Mouse (Mus musculus) CH12.LX (cell line): Measurements from ENCODE around the gene C1ql1. TPM values are rescaled to one million over a fixed set of nuclear protein-coding genes. Genes with fewer than 3 reads are reported as not detected.

Experiments
- DNase-seq: peaks from one replicate; pipeline ENCODE4 v3.0.0-alpha.2; 2013; ENCODE audit errors: extremely low read depth
- H3K27ac ChIP-seq: 2 replicates; pipeline ENCODE4 v1.5.1; 2012; ENCODE audit warnings: low read depth, mild to moderate bottlenecking, control low read depth, moderate library complexity; ENCODE audit not compliant: insufficient read depth
- H3K27me3 ChIP-seq: replicated peaks from 2 replicates; pipeline ENCODE3; 2012; ENCODE audit warnings: inconsistent platforms
- H3K36me3 ChIP-seq, 2 experiments: replicated peaks in 1 of 2; 2 replicates each; pipeline versions ENCODE3 to v1.6.1; 2012; ENCODE audit warnings: inconsistent platforms in 1 of 2, low read length in 1 of 2, mild to moderate bottlenecking in 1 of 2, mixed read lengths in 1 of 2, moderate library complexity in 1 of 2; ENCODE audit not compliant: control insufficient read depth in 1 of 2, insufficient read depth in 1 of 2
- H3K4me1 ChIP-seq, 2 experiments: 2 replicates each; pipeline ENCODE4 v1.6.1; 2012; ENCODE audit warnings: inconsistent platforms in 1 of 2, moderate library complexity in 1 of 2; ENCODE audit not compliant: insufficient read depth in 2 of 2, control insufficient read depth in 1 of 2
- H3K4me2 ChIP-seq: 2 replicates; pipeline ENCODE4 v1.6.1; 2012; ENCODE audit warnings: low read depth, mild to moderate bottlenecking, control low read depth; ENCODE audit not compliant: poor library complexity, insufficient read depth, severe bottlenecking
- H3K4me3 ChIP-seq, 3 experiments: fragments of 150-350 bp in 1 of 3; sonication (generic) in 1 of 3; replicated peaks in 1 of 3; 2 replicates each; pipeline versions ENCODE3 to v1.5.1; 2011 to 2012; ENCODE audit warnings: low read depth in 2 of 3, low read length in 2 of 3, mild to moderate bottlenecking in 2 of 3, moderate library complexity in 2 of 3, control low read depth in 1 of 3, improper control_type of control experiment in 1 of 3, inconsistent platforms in 1 of 3, mixed read lengths in 1 of 3; ENCODE audit not compliant: poor library complexity in 1 of 3
- H3K79me2 ChIP-seq: replicated peaks from 2 replicates; pipeline ENCODE4 v1.6.1; 2012; ENCODE audit warnings: mild to moderate bottlenecking, moderate library complexity; ENCODE audit not compliant: control insufficient read depth, poor library complexity, insufficient read depth, severe bottlenecking; ENCODE audit errors: extremely low read depth
- H3K9ac ChIP-seq: 2 replicates; pipeline ENCODE4 v1.6.1; 2012; ENCODE audit warnings: low read depth, mild to moderate bottlenecking, control low read depth, moderate library complexity; ENCODE audit not compliant: insufficient read depth
- H3K9me3 ChIP-seq: replicated peaks from 2 replicates; pipeline ENCODE3; 2012; ENCODE audit warnings: low read length, inconsistent platforms, mixed read lengths
- CTCF ChIP-seq, 2 experiments: IDR thresholded peaks in 1 of 2; conservative IDR thresholded peaks in 1 of 2; 2 replicates each; pipeline ENCODE4 v1.5.1; 2011 to 2012; ENCODE audit warnings: low read depth in 2 of 2, low read length in 2 of 2, improper control_type of control experiment in 1 of 2, inconsistent platforms in 1 of 2, mild to moderate bottlenecking in 1 of 2, moderate library complexity in 1 of 2
- E2F4 ChIP-seq: IDR thresholded peaks from 2 replicates; pipeline ENCODE4 v1.6.1; 2011; ENCODE audit warnings: low read depth, low read length, improper control_type of control experiment; ENCODE audit not compliant: insufficient replicate concordance
- ELF1 ChIP-seq: IDR thresholded peaks from 2 replicates; pipeline ENCODE4 v1.6.1; 2014; ENCODE audit warnings: low read depth, mild to moderate bottlenecking, inconsistent platforms, low read length, improper control_type of control experiment
- EP300 ChIP-seq: IDR thresholded peaks from 2 replicates; pipeline ENCODE4 v1.6.1; 2011; ENCODE audit warnings: low read length, improper control_type of control experiment
- ETS1 ChIP-seq: conservative IDR thresholded peaks from 2 replicates; pipeline ENCODE4 v1.6.1; 2012; ENCODE audit warnings: low read depth, mild to moderate bottlenecking, inconsistent platforms, low read length, improper control_type of control experiment, moderate library complexity
- IRF4 ChIP-seq: IDR thresholded peaks from 2 replicates; pipeline ENCODE4 v1.6.1; 2014; ENCODE audit warnings: low read depth, mild to moderate bottlenecking, inconsistent platforms, low read length, improper control_type of control experiment
- JUND ChIP-seq: conservative IDR thresholded peaks from 2 replicates; pipeline ENCODE4 v1.6.1; 2011; ENCODE audit warnings: low read depth, low read length, improper control_type of control experiment
- KAT2A ChIP-seq: IDR thresholded peaks from 2 replicates; pipeline ENCODE4 v1.6.1; 2012; ENCODE audit warnings: low read length, improper control_type of control experiment, inconsistent platforms; ENCODE audit not compliant: insufficient replicate concordance
- MAFK ChIP-seq: IDR thresholded peaks from 2 replicates; pipeline ENCODE4 v1.6.1; 2011; ENCODE audit warnings: low read length, improper control_type of control experiment; ENCODE audit not compliant: insufficient replicate concordance
- MAX ChIP-seq: IDR thresholded peaks from 2 replicates; pipeline ENCODE4 v1.6.1; 2011; ENCODE audit warnings: low read length, improper control_type of control experiment
- MEF2A ChIP-seq: IDR thresholded peaks from 2 replicates; pipeline ENCODE4 v1.6.1; 2014; ENCODE audit warnings: low read depth, mild to moderate bottlenecking, inconsistent platforms, low read length, improper control_type of control experiment, borderline replicate concordance
- MXI1 ChIP-seq: IDR thresholded peaks from 2 replicates; pipeline ENCODE4 v1.6.1; 2011; ENCODE audit warnings: mild to moderate bottlenecking, low read depth, low read length, improper control_type of control experiment
- NELFE ChIP-seq: IDR thresholded peaks from 2 replicates; pipeline ENCODE4 v1.6.1; 2011; ENCODE audit warnings: low read depth, low read length, improper control_type of control experiment
- PAX5 ChIP-seq: IDR thresholded peaks from 2 replicates; pipeline ENCODE4 v1.6.1; 2012; ENCODE audit warnings: low read length, inconsistent platforms, mixed read lengths
- POLR2A ChIP-seq: IDR thresholded peaks from 2 replicates; pipeline ENCODE4 v1.6.1; 2011; ENCODE audit warnings: low read depth, mild to moderate bottlenecking, improper control_type of control experiment, low read length
- SIN3A ChIP-seq: IDR thresholded peaks from 2 replicates; pipeline ENCODE4 v1.6.1; 2012; ENCODE audit warnings: low read length, improper control_type of control experiment, inconsistent platforms
- SMC3 ChIP-seq: IDR thresholded peaks from 2 replicates; pipeline ENCODE4 v1.6.1; 2011; ENCODE audit warnings: low read depth, low read length, improper control_type of control experiment
- TBP ChIP-seq: conservative IDR thresholded peaks from 2 replicates; pipeline ENCODE4 v1.6.1; 2011; ENCODE audit warnings: low read depth, low read length, improper control_type of control experiment
- TCF12 ChIP-seq: IDR thresholded peaks from 2 replicates; pipeline ENCODE4 v1.6.1; 2014; ENCODE audit warnings: low read depth, mild to moderate bottlenecking, inconsistent platforms, low read length, improper control_type of control experiment
- UBTF ChIP-seq: IDR thresholded peaks from 2 replicates; pipeline ENCODE4 v1.6.1; 2012; ENCODE audit warnings: low read depth, mild to moderate bottlenecking, inconsistent platforms, low read length, improper control_type of control experiment, moderate library complexity
- ZC3H11A ChIP-seq: IDR thresholded peaks from 2 replicates; pipeline ENCODE4 v1.6.1; 2012; ENCODE audit warnings: low read depth, mild to moderate bottlenecking, inconsistent platforms, low read length, improper control_type of control experiment
- ZKSCAN1 ChIP-seq: IDR thresholded peaks from 2 replicates; pipeline ENCODE4 v1.6.1; 2012; ENCODE audit warnings: low read depth, inconsistent platforms, low read length, improper control_type of control experiment, borderline replicate concordance
- ZMIZ1 ChIP-seq: IDR thresholded peaks from 2 replicates; pipeline ENCODE4 v1.6.1; 2012; ENCODE audit warnings: low read depth, mild to moderate bottlenecking, inconsistent platforms, low read length, improper control_type of control experiment
- dilution Hi-C: fragments of 300-500 bp; cut with MboI; formaldehyde crosslinking; loops from 2 replicates; pipeline ENCODE4 v1.14.3; 2020; ENCODE audit warnings: low sequenced_read_pairs; ENCODE audit not compliant: extremely low pct_unique_long_range_greater_than_20kb, extremely low pct_ligation_motif_present
- in situ Hi-C: fragments of 300-500 bp; cut with MboI; formaldehyde crosslinking; loops from 3 replicates; pipeline ENCODE4 v1.14.3; 2019; ENCODE audit warnings: low sequenced_read_pairs, low pct_ligation_motif_present, low pct_unique_long_range_greater_than_20kb, mixed read lengths
- polyA plus RNA-seq: library from polyadenylated mRNA; unstranded; fragments of >175 nt; gene quantifications from 2 replicates; pipeline ENCODE4 v1.2.1, GENCODE M21; 2012; ENCODE audit warnings: low read depth; ENCODE audit not compliant: insufficient read length
- total RNA-seq, 2 experiments: library from RNA; depleted of rRNA; stranded (reverse); fragments of 300-350 nt in 1 of 2; fragments of >200 nt in 1 of 2; gene quantifications; 2 replicates each; pipeline ENCODE4 v1.2.3; 2012 to 2014

Gene C1ql1
- total and polyA plus RNA-seq, 3 experiments = not detected

DNA sequence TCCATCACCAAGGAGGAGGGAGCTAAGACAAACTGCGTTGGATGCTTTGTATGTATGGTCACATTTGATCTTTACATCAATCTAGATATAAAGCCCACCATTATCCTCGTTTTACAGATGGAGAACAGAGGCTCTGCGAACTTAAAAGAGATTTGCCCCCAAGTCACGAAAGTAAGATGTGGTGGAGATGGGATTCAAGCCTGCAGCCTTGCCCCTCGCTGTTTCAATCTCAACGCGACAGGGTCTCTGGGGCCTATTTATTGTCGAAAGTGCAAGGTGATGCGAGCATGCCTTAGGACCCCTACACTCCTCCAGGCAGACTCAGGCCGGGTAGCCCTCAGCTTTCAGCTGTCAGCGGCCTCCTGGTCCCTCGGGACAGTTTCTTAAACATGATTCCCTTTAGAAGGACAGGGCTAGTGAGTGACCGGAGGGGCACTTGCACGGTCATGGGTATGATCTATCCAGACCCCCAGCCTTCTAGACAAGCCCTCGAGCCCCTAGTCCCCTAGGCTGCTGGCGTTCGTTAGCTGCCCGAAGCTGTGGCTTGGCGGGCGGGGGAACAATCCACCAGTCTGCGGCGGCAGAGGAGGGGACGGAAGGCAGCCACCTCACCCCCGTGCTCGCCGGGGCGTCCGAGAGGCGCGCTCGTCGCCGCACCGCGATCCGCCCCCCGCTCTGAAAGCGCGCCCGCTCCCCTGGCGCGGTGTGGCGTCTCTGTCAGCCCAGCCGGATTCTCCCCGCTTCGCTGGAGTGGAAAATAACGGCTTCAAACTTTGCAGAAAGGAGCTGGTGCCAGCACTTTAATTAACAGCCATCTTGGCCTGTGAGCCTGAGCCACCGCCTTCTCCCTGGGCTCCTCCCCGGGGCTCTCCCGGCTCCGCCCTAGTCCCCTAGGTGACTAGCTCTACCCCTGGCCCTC lies 1.8 kb upstream of the C1ql1 start:
- H3K4me3 ChIP-seq = peak overlapping the region; percentile 38 to 73 (median 52)
- H3K4me2 ChIP-seq = peak overlapping the region; percentile 83
- TF ChIP-seq POLR2A (peak; percentile 55), UBTF (peak; percentile 70; the same call in 1 of the 2 replicates), E2F4 (no peak), EP300 (no peak)
- peaks cover 2 to 8% of the 10 kb centered on the region in 2 experiments; a peak in 2 of 4 replicates for H3K4me1 ChIP-seq
- peaks cover 81% of the 10 kb centered on the region for H3K27me3 ChIP-seq
- in situ Hi-C loops = no loop called here
- H3K27ac ChIP-seq = no peak overlapping the region
- no peaks in the 10 kb centered on the region for H3K36me3 ChIP-seq
- H3K9me3 ChIP-seq = peaks cover 20% of the 10 kb centered on the region
- dilution Hi-C loops = no loop called here
- DNase-seq = peak; percentile 49
- peak overlapping the region; percentile 56 for H3K9ac ChIP-seq
- no peaks in the 10 kb centered on the region for H3K79me2 ChIP-seq

DNA sequence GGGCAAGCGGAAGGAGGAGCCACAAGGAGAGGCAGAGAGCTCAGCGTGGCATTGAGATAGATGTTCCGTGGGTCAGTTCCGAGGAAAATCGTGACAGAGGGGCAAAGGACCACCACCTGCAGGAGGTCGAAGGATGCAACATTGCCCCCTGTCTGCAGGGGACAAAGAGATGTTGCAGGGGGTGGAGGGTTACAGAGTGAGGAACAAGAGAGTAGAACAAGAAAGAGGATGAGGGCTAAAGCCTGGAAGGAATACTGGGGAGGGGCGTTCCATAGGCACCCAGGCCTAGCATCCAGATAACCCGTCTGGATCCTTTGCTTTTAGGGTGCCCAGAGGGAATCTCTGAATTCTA lies 480 bp upstream of the C1ql1 start:
- DNase-seq = no peak
- no peaks in the 10 kb centered on the region for H3K36me3 ChIP-seq
- peaks cover 82% of the 10 kb centered on the region for H3K27me3 ChIP-seq

DNA sequence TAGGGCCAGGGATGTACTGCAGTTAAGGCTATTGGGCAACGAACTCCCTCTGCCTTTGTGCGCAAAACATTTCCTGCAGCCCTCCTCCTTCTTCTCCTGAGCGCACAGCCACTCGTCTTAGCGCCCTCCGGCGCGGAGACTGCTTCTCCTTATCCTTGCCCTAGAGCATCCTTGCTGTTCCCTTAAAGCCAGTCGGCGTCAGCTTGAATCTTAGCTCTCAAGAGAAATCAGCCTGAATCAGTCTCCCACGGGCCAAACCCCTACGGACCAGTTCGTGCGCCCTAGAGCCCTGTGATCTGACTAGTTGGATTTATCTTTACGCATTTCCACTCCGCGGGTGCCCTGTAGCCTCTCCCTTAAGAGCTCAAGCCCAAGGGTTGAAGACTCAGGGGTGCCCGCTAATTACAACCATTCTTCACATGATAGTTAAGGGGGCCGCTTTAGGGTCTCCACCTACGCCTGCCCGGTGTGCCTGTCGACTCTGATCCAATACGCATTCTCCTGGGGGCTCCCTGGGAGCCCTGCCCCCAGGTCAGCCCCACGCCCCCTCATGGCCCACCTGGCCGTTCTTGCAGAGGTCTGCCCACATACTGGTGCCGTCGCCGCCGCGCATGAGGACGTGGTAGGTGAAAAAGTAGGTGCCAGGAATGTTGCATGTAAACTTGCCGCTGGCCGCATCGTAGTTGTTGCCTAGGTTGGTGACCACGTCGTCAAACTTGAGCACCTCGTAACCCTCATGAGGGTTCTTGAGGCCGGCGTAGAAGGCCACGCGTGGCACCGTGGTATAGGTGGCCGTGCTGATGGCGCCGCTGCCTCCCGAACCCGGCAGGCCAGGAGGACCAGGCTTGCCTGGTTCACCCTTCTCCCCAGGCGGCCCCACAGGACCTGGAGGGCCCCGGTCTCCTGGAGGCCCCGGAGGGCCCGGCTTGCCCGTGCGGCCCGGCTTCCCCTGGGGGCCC lies 903 bp downstream of the C1ql1 start:
- no peak for TF ChIP-seq EP300
- TF ChIP-seq TBP = no peak
- no peak for TF ChIP-seq SMC3
- TF ChIP-seq JUND = no peak
- no peak for TF ChIP-seq MAX
- TF ChIP-seq MXI1 = no peak
- TF ChIP-seq POLR2A = no peak
- no peak for TF ChIP-seq CTCF (conservative IDR thresholded peaks at IDR 0.05 in 1 of 2, IDR thresholded peaks at IDR 0.05 in 1 of 2; ENCODE audit: low read depth in 2 of 2, low read length in 2 of 2)
- TF ChIP-seq NELFE = no peak
- TF ChIP-seq MEF2A = no peak
- no peak for TF ChIP-seq MAFK
- no peak for TF ChIP-seq ETS1
- TF ChIP-seq SIN3A = no peak
- no peak for TF ChIP-seq TCF12
- TF ChIP-seq, all 38 proteins: peak for 0
- Histone ChIP-seq H3K36me3 (no peaks in the 10 kb centered on the region), H3K9ac (no peak overlapping the region), H3K4me3 (no peak overlapping the region), H3K27ac (no peak overlapping the region), H3K79me2 (no peaks in the 10 kb centered on the region), H3K27me3 (peaks cover 78% of the 10 kb centered on the region), H3K4me2 (no peak overlapping the region), H3K4me1 (peaks cover 2 to 8% of the 10 kb centered on the region in 2 experiments; a peak in 2 of 4 replicates), H3K9me3 (peaks cover 20% of the 10 kb centered on the region)
- DNase-seq = no peak
- in situ Hi-C loops (no loop called here), dilution Hi-C loops (no loop called here)

More for the DNA sequence above, 480 bp upstream of the C1ql1 start:
- no peak for TF ChIP-seq ZKSCAN1
- no peak for TF ChIP-seq NELFE
- TF ChIP-seq EP300 = no peak
- TF ChIP-seq ELF1 = no peak
- TF ChIP-seq PAX5 = no peak
- no peak for TF ChIP-seq ZMIZ1
- TF ChIP-seq IRF4 = no peak
- no peak for TF ChIP-seq SIN3A
- TF ChIP-seq CTCF (conservative IDR thresholded peaks at IDR 0.05 in 1 of 2, IDR thresholded peaks at IDR 0.05 in 1 of 2; ENCODE audit: low read depth in 2 of 2, low read length in 2 of 2) = no peak
- no peak for TF ChIP-seq ZC3H11A
- TF ChIP-seq TBP = no peak
- no peak for TF ChIP-seq KAT2A
- Histone ChIP-seq H3K4me2 (no peak overlapping the region), H3K9ac (no peak overlapping the region), H3K27ac (no peak overlapping the region), H3K79me2 (no peaks in the 10 kb centered on the region), H3K4me1 (peaks cover 2 to 8% of the 10 kb centered on the region in 2 experiments; a peak in 2 of 4 replicates), H3K9me3 (peaks cover 20% of the 10 kb centered on the region), H3K4me3 (no peak overlapping the region)
- dilution Hi-C loops = no loop called here
- in situ Hi-C loops = no loop called here
